Mouse (Mus musculus) limb, embryonic 10.5 days (tissue): Measurements from ENCODE around the gene Scarb1. TPM values are rescaled to one million over a fixed set of nuclear protein-coding genes. Genes with fewer than 3 reads are reported as not detected.

Experiments
- DNase-seq: peaks from one replicate; pipeline ENCODE4 v3.0.0-alpha.2; 2017; ENCODE audit warnings: low spot score
- H3K27ac ChIP-seq: fragments of 300-500 bp; sonication (generic); 2 replicates; pipeline ENCODE4 v1.5.1; 2016; ENCODE audit warnings: mild to moderate bottlenecking
- H3K27me3 ChIP-seq: fragments of 300-500 bp; sonication (generic); 2 replicates; pipeline ENCODE4 v1.6.1; 2016; ENCODE audit warnings: low read depth, mild to moderate bottlenecking; ENCODE audit not compliant: poor library complexity, severe bottlenecking
- H3K36me3 ChIP-seq: fragments of 300-500 bp; sonication (generic); 2 replicates; pipeline ENCODE4 v1.6.1; 2016; ENCODE audit warnings: mild to moderate bottlenecking, moderate library complexity
- H3K4me1 ChIP-seq: fragments of 300-500 bp; sonication (generic); 2 replicates; pipeline ENCODE4 v1.6.1; 2016
- H3K4me3 ChIP-seq: fragments of 300-500 bp; sonication (generic); 2 replicates; pipeline ENCODE4 v1.5.1; 2016; ENCODE audit warnings: mild to moderate bottlenecking, moderate library complexity
- H3K9me3 ChIP-seq: fragments of 300-500 bp; sonication (generic); replicated peaks from 2 replicates; pipeline ENCODE4 v1.6.1; 2016; ENCODE audit warnings: mild to moderate bottlenecking
- WGBS: fragments of 180-500 bp; shearing (Covaris S2); methylation state at CpG from one replicate; pipeline ENCODE4 v1.1.7; 2016; 5-methylcytosine and 5-hydroxymethylcytosine counted together
- polyA plus RNA-seq: library from polyadenylated mRNA; unstranded; fragments of >200 nt; fragmentation: Nextera tagmentation; extraction: Ambion mirVana; gene quantifications from 2 replicates; pipeline ENCODE4 v1.2.1, GENCODE M21; 2016

Gene Scarb1
- polyA plus RNA-seq, 1 experiment from 2014 or later: 43.5 TPM

DNA sequence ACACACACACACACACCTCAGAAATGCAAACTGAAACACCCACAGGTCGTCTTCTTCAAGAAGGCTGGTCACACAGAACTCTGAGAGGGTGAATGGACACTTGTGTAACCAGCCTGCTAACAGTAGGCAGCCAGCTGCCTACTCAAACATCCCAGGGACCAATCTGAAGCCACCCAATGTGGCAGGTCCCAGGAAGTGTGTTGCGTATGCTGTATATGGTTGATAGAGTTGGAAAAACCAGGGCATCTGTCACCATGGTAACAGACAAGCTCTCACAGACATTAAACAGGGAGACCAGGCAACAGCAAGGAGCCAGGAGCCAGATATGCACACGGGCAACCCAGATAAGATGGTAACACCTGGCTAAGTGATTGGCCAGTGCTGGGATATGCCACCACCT lies 19.1 kb downstream of the Scarb1 start:
- H3K27me3 ChIP-seq: no peaks in the 10 kb centered on the region
- DNase-seq: no peak
- H3K4me1 ChIP-seq: peaks cover 9% of the 10 kb centered on the region
- no peaks in the 10 kb centered on the region for H3K9me3 ChIP-seq
- H3K4me3 ChIP-seq: no peak overlapping the region
- H3K36me3 ChIP-seq: peaks cover 15% of the 10 kb centered on the region
- no peak overlapping the region for H3K27ac ChIP-seq
- WGBS: 82% methylated on average over 3 of the region's 3 CpGs

DNA sequence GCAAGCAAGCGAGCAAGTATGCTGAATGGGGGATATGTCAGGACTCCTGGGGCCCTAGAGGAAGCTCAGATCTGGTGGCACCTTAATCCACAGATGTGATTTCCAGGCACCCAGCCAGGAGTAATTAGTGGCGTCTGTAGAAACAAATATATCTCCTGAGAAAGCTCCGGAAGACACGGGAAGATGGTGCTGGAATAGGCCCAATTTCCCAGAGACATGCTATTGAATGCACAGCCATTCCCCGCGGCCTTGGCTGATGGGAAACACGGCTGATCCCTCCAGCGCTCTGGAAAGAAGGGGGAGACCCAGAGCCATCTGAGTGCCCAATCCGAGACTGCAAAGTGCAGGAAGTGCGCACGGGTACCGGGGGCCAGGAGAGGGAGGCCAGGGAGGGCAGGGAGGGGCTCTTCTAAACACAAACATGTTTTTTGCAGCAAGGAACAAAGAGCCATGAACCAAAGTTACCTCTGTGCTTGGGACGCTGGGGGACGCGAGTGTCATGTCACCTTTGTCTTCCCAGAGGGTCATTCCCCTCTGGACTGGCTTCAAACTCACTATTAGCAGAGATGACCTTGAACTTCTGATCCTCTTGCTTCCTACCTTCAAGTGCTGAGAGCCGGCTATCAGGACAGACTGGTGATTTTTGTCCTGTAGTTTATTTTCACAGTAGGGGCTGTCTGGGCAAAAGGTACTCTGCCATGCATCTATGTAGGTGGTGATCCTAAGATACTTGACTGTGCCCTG lies 21.7 kb downstream of the Scarb1 start:
- Histone ChIP-seq H3K4me1 (peaks cover 3% of the 10 kb centered on the region), H3K9me3 (no peaks in the 10 kb centered on the region), H3K27me3 (no peaks in the 10 kb centered on the region), H3K36me3 (peaks cover 7% of the 10 kb centered on the region), H3K27ac (no peak overlapping the region), H3K4me3 (no peak overlapping the region)
- DNase-seq: no peak
- 94% methylated on average over 16 of the region's 16 CpGs for WGBS

DNA sequence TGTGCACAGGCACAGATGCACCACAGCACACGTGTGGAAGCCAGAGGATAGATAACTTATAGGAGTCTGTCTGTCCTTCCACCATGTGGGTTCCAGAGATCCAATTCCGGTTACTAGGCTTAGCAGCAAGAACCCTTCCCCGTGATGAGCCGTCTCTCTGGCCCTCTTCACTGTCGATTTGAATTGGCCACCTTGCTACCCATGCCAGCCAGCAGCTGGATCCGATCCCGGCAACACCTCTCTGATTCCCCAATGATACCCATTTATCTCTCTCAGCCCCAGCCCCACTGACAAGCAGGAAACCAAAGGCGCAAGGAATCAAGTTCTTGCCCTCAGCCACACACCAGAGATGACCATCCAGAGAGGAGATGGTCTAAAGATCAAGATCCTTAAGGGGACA lies 22.9 kb downstream of the Scarb1 start:
- no peaks in the 10 kb centered on the region for H3K4me1 ChIP-seq
- H3K36me3 ChIP-seq: peaks cover 7% of the 10 kb centered on the region
- H3K9me3 ChIP-seq: no peaks in the 10 kb centered on the region
- no peak for DNase-seq
- no peaks in the 10 kb centered on the region for H3K27me3 ChIP-seq
- no peak overlapping the region for H3K4me3 ChIP-seq
- WGBS: 88% methylated on average over 8 of the region's 8 CpGs
- no peak overlapping the region for H3K27ac ChIP-seq

DNA sequence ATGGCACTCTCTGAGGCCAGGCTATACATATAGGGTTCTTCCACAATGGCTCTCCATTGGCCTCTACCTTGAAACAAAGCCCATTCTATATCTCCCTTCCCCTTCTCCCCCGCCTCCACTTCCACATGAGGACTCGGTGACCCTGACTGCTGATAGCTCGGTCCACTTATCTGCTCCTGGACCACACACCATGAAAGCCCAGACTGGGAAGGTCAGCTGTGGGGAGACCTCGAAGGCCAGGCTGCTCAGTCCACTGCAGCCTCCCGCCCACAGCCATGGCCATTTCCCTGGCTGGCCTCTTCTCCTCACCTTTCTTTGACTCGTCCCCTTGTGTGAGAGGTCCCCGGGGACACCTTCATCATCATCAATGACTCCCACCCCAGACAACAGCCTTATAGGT lies 23.6 kb downstream of the Scarb1 start:
- no peaks in the 10 kb centered on the region for H3K9me3 ChIP-seq
- WGBS: 74% methylated on average over 7 of the region's 7 CpGs
- no peaks in the 10 kb centered on the region for H3K4me1 ChIP-seq
- H3K4me3 ChIP-seq: no peak overlapping the region
- no peaks in the 10 kb centered on the region for H3K27me3 ChIP-seq
- no peak overlapping the region for H3K27ac ChIP-seq
- H3K36me3 ChIP-seq: peaks cover 7% of the 10 kb centered on the region
- DNase-seq: no peak

DNA sequence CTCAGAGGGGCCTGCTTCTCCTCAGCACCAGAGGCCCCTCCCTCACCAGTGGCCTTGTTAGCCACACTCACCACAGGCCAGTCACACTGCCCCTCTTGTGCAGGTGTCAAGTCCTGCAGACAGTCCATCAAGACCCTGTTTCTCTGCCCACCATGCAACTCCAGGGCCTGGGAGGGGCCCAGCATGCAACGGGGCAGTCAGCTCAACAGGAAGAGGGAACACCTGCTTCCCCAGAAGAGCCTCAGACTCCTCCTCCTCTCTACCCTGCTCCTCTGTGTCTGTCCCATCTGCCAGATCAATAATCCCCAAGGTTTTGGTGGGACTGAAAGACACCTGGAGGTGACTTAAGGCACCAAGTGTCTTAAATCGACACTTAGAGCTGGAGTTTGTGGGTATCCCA lies 24.1 kb downstream of the Scarb1 start:
- Histone ChIP-seq H3K4me1 (no peaks in the 10 kb centered on the region), H3K9me3 (no peaks in the 10 kb centered on the region), H3K27ac (no peak overlapping the region), H3K36me3 (peaks cover 7% of the 10 kb centered on the region), H3K27me3 (no peaks in the 10 kb centered on the region), H3K4me3 (no peak overlapping the region)
- WGBS: 70% methylated on average over 2 of the region's 2 CpGs
- no peak for DNase-seq

DNA sequence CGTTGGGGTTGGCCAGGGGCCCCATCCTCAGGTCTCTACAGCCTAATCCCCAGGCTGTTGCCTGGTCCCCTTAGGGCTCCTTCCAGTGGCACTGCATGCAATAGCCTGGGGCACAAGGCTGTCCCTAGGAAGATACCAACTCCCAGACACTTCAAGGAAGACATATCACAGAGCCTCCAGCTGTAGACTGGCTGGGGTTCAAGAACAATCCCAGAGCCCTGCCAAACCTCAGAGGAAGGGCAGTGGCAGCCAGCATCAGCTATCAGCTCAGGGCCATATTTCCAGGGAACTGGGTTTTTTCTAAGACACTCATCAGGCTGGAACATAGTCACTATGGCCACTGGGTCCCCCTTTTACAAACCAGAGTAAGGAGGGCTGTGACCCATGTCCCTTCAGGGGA lies 25.8 kb downstream of the Scarb1 start:
- H3K4me3 ChIP-seq: no peak overlapping the region
- no peak for DNase-seq
- H3K9me3 ChIP-seq: no peaks in the 10 kb centered on the region
- H3K27me3 ChIP-seq: no peaks in the 10 kb centered on the region
- 74% methylated on average over 1 of the region's 1 CpGs for WGBS
- H3K36me3 ChIP-seq: peaks cover 7% of the 10 kb centered on the region
- H3K27ac ChIP-seq: no peak overlapping the region
- peaks cover 3% of the 10 kb centered on the region; the same call in 1 of the 2 replicates for H3K4me1 ChIP-seq

DNA sequence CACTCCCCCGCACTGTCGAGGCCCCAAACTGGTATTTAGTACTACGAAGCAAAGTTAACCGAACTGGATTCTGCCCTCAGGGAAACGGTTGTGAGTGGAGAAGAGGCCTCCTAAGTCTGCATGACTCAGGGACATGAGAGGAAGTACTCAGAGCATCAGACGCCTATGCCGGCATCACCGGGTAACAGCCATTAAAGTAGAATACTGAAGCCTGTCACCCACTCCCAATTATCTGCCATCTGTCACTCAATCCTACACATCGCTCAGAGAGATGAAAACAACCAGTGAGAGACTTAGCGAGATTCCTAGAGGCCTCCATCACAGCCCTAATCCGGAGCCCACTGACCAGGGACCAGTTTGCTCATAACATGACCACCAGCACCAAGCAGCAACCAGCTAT lies 26.9 kb downstream of the Scarb1 start:
- Histone ChIP-seq H3K4me3 (no peak overlapping the region), H3K27ac (no peak overlapping the region), H3K9me3 (no peaks in the 10 kb centered on the region), H3K27me3 (no peaks in the 10 kb centered on the region), H3K4me1 (peaks cover 3% of the 10 kb centered on the region; the same call in 1 of the 2 replicates), H3K36me3 (peaks cover 3% of the 10 kb centered on the region)
- 88% methylated on average over 11 of the region's 11 CpGs for WGBS
- no peak for DNase-seq

DNA sequence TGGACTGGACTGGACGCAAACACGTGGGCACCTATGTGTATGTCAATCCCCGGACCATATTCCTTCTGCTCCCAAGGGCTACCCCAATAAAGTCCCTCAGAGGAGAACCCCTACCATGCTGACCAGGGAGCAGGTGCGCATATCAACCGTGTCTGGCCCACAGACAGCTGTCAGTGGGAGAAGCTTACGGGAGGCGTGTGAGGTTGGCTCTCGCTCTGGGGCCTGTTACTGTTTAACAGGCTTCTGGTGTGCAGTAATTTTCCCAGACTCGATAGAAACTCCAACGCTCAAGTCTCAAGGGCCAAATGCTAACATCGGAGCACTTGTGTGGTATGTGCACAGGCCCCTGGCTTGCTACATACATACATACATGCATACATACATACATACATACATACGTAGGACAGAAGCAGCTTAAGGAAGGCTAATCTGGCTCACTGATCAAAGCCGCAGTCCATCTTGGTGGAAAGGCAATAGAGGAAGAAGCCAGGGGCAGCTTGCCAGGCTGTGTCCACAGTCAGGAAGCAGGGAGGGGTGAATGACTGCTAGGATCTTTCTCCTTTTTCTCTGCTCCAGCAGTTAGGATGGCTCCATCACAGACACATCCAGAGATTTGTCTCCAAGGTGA lies 27.8 kb downstream of the Scarb1 start:
- Histone ChIP-seq H3K27ac (no peak overlapping the region), H3K4me1 (peaks cover 3% of the 10 kb centered on the region; the same call in 1 of the 2 replicates)

DNA sequence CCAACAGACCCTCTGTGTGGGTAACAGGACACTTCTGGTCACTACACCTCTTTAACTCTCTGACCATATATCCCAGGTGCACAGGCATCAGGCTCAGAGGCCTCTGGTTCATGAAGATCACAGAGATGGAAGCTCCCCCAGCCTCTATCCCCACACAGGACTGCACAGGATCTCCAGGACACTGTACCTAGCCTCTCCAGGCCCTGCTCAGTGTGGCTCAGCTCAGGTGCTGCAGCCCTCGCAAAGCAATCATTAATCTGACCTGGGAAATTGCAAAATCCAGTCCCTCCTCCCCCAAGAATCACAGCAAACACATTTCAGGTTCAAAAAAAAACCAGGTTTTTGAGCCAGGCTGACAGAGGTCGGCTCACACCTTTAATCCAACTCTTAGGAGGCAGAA lies 29.9 kb downstream of the Scarb1 start:
- no peaks in the 10 kb centered on the region for H3K36me3 ChIP-seq
- 77% methylated on average over 2 of the region's 2 CpGs for WGBS
- no peaks in the 10 kb centered on the region for H3K9me3 ChIP-seq
- no peak overlapping the region; the same call in 1 of the 2 replicates for H3K27ac ChIP-seq
- H3K4me1 ChIP-seq: peaks cover 3% of the 10 kb centered on the region; the same call in 1 of the 2 replicates
- H3K4me3 ChIP-seq: no peak overlapping the region
- H3K27me3 ChIP-seq: no peaks in the 10 kb centered on the region
- DNase-seq: no peak

More for the DNA sequence above, 27.8 kb downstream of the Scarb1 start:
- H3K4me3 ChIP-seq: no peak overlapping the region
- H3K9me3 ChIP-seq: no peaks in the 10 kb centered on the region
- 90% methylated on average over 13 of the region's 13 CpGs for WGBS
- no peaks in the 10 kb centered on the region for H3K27me3 ChIP-seq
- H3K36me3 ChIP-seq: no peaks in the 10 kb centered on the region
- DNase-seq: no peak

DNA sequence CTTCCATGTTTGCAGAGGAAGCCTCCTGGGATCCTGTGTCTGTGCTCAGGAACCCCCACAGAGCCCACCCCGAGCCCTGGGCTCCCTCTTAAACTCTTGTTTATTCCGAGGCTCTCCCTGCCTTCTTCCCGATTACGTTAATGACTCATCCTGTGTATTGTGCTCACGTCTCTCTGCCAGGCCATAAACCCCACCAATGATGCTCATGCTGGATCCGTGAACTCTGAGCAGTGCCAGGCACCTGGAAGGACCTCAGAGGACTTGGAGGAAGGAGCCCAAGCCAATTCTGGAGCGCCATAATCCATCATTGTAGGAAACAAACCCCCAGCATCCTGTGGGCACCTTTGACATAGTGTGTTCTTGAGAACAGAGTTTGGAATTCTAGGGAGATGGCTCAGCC lies 31.7 kb downstream of the Scarb1 start:
- Histone ChIP-seq H3K27me3 (no peaks in the 10 kb centered on the region), H3K27ac (no peak overlapping the region)
- 69% methylated on average over 7 of the region's 7 CpGs for WGBS

DNA sequence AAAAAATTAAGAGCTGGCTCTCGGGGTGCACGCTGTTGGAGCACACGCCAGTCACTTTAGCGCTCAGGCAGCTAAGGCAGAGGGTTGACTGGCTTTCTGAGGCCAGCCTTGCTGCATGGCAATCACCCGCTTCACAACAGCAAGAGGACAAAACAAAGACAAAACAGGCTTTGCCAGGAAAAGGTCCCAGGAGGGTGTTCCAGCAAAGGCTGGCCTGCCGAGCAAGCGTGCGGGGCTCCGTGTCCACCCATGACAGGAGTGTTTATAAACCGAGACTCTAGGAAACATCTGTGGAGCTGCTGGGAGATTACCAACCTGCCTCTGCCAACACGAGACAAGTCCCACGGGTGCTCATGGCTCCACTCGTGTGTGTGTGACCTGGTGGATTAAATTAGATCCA lies 34.1 kb downstream of the Scarb1 start:
- Histone ChIP-seq H3K36me3 (peaks cover 9% of the 10 kb centered on the region; the same call in 1 of the 2 replicates), H3K4me1 (peaks cover 21% of the 10 kb centered on the region), H3K9me3 (no peaks in the 10 kb centered on the region), H3K4me3 (no peak overlapping the region), H3K27ac (no peak overlapping the region), H3K27me3 (no peaks in the 10 kb centered on the region)
- 91% methylated on average over 13 of the region's 13 CpGs for WGBS
- no peak for DNase-seq

More for the DNA sequence above, 31.7 kb downstream of the Scarb1 start:
- H3K36me3 ChIP-seq: no peaks in the 10 kb centered on the region
- H3K4me3 ChIP-seq: no peak overlapping the region
- H3K9me3 ChIP-seq: no peaks in the 10 kb centered on the region
- no peak for DNase-seq
- H3K4me1 ChIP-seq: peaks cover 18% of the 10 kb centered on the region

DNA sequence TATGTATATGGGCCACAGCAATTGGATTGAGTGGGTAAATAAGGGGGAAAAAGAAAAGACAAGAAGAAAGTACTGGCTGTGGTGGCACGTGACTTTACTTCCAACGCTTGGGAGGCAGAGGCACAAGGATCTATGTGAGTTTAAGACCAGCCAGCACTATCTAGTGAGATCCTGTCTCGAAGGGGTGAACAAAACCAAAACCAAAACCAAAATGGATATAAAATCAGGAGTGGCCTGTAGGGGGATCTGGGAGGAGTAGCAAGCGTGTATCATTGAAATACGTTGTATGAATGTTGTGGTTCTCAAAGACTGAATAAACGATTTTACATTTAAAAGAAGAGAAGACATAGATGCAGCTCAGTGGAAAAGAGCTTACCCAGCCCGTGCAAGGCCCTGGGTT lies 34.5 kb downstream of the Scarb1 start:
- Histone ChIP-seq H3K9me3 (no peaks in the 10 kb centered on the region), H3K4me1 (peaks cover 21% of the 10 kb centered on the region), H3K36me3 (peaks cover 9% of the 10 kb centered on the region), H3K27me3 (no peaks in the 10 kb centered on the region), H3K27ac (no peak overlapping the region), H3K4me3 (no peak overlapping the region)
- DNase-seq: no peak
- WGBS: 90% methylated on average over 7 of the region's 7 CpGs

DNA sequence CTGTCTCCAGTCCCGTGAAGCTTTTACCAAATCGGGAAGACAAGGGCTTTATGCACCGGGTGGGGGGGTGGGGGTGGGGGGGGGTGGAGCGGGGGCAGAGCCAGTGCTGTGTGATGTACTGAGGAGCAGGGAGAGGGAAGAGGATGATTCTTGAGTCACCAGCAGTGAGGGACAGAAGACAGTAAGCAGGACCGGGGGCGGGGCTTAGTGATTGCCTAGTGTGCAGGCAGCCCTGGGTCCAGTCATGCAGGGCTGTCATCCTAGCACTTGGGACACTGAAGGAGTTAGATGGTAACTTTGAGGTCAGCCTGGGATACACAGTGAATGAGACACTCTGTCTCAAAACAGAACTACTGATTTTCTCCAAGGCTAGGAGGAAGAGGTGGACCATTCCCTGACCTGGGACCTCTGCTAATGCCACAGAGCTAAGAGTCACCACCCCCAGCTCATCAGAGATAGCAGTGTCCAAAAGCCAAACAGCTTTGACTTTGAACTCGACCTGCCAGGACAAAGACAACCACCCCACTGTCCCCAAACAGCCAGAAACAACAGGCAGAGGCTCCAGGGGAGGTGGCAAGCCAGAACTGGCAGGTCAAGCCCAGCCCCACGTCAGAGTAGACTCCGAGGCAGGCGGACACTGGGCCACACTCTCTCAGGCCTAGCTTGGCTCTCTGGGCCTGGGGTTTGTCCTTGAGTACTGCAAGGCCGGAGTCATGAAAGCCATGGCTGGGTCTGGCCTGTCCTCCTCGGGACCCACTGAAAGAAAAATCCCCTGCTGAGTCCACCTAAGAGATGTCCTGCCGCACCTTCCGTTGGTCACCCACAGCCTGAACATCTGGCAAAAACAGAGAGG lies 35.4 kb downstream of the Scarb1 start:
- 55% methylated on average over 14 of the region's 14 CpGs for WGBS
- H3K4me1 ChIP-seq: peaks cover 18% of the 10 kb centered on the region

More for the DNA sequence above, 35.4 kb downstream of the Scarb1 start:
- DNase-seq: no peak
- no peaks in the 10 kb centered on the region for H3K27me3 ChIP-seq
- no peak overlapping the region for H3K27ac ChIP-seq
- H3K4me3 ChIP-seq: no peak overlapping the region
- peaks cover 12% of the 10 kb centered on the region for H3K36me3 ChIP-seq
- H3K9me3 ChIP-seq: no peaks in the 10 kb centered on the region
